Comparison of ENCODE assay signal across 8 mouse cellular contexts in genomic region chr4:45018452-45018980, GRCm38 (mm10). TPM values are rescaled to one million over a fixed set of nuclear protein-coding genes. Genes with fewer than 3 reads are reported as not detected.
DNase-seq lines count a peak whose midpoint lies in the region; ATAC-seq lines count a peak whose summit lies in the region.

TSS of gene Polr1e (plus strand) at chr4:45018583.

- ATAC-seq in inflammation-experienced regulatory T-cells, adult 6 months, result peak; percentile 96
- peak; percentile 93 for ATAC-seq in megakaryocyte-erythroid progenitor cell, adult 5-6 weeks (replicated peaks; ENCODE audit: low FRiP score, low TSS enrichment, poor library complexity, severe bottlenecking)

- intact Hi-C loops in gastrocnemius, postnatal 14 days (cut with DNase I; ENCODE audit: low total_unique reads), result no loop called here
- intact Hi-C loops in left cerebral cortex, postnatal 10 days (cut with DNase I), result loop anchor here (5.0 to 10.0 kb wide), 2 partner anchors 264 to 836 kb away; no protein-coding TSS in a partner anchor

- DNase-seq in adrenal gland, adult (ENCODE audit: inconsistent age in 2 of 2, low spot score in 1 of 2), result peak; percentile 94 to 98
- DNase-seq in embryo, embryonic 10.5 days (ENCODE audit: low spot score), result peak; percentile 99
- DNase-seq in gastrocnemius, postnatal 14 days, result peak; percentile 92
- DNase-seq in left cerebral cortex, postnatal 10 days (ENCODE audit: extremely low spot score in 1 of 2, low spot score in 2 of 2), result peak; percentile 87 to 95
- peak; percentile 80 for DNase-seq in right cerebral cortex, postnatal 25 days
- DNase-seq in urinary bladder, postnatal 4 days (ENCODE audit: low spot score in 2 of 2), result peak; percentile 88 to 96

RNA-seq across cellular contexts. Expression of gene Polr1e, which starts in this region (rescaled TPM):
- 1 to 10 TPM; 3.9 to 6.6 TPM for total RNA-seq in gastrocnemius, postnatal 14 days (2021)
- 10 to 100 TPM; 39.3 to 50.3 (median 44.6) TPM for polyA plus RNA-seq in inflammation-experienced regulatory T-cells, adult 6 months (2017; shearing (Covaris generic))
- 10 to 100 TPM; 17.2 to 20.5 TPM for total RNA-seq in left cerebral cortex, postnatal 10 days (2021)
- total RNA-seq in megakaryocyte-erythroid progenitor cell, adult 5-6 weeks (2014; fragmentation: Nextera tagmentation), result 33.5 and 45.3 TPM in 2 replicates
- 79.9 and 110 TPM in 2 replicates for total RNA-seq in megakaryocyte-erythroid progenitor cell, adult 5-6 weeks (2017)

Comparison
In these comparisons a context has a peak if more than half of its experiments do, and no peak if none do; other contexts are left out.
1. Peak in every context shown above with its lines: DNase-seq and ATAC-seq.